Mouse (Mus musculus) 3T3-L1 (cell line): ENCODE data around the gene Cstad.

Source experiments
- DNase-seq: peaks from one replicate; pipeline ENCODE4 v3.0.0-alpha.2; 2015; ENCODE audit warnings: low read depth, low spot score

Gene Cstad

GRCm38 (mm10) chr2:30594641-30595379, at the start of gene Cstad:
Gene Cstad (plus strand): TSS chr2:30595040.
- DNase-seq = peak; percentile 87

GRCm38 (mm10) chr2:30545706-30546105, 49.1 kb upstream of the Cstad start:
- DNase-seq = no peak

GRCm38 (mm10) chr2:30546219-30546618, 48.6 kb upstream of the Cstad start:
- no peak for DNase-seq

GRCm38 (mm10) chr2:30547455-30548217, 47.2 kb upstream of the Cstad start:
- no peak for DNase-seq

GRCm38 (mm10) chr2:30551579-30551978, 43.3 kb upstream of the Cstad start:
- no peak for DNase-seq

GRCm38 (mm10) chr2:30553851-30554540, 40.8 kb upstream of the Cstad start:
- peak; percentile 63 for DNase-seq

- DNase-seq = no peak
Observed at GRCm38 (mm10) chr2:30555257-30555656, 39.6 kb upstream of the Cstad start.

GRCm38 (mm10) chr2:30556495-30556894, 38.3 kb upstream of the Cstad start:
- no peak for DNase-seq

- peak; percentile 14 for DNase-seq
Observed at GRCm38 (mm10) chr2:30559552-30559951, 35.3 kb upstream of the Cstad start.

GRCm38 (mm10) chr2:30562553-30562952, 32.3 kb upstream of the Cstad start:
- no peak for DNase-seq

- no peak for DNase-seq
Observed at GRCm38 (mm10) chr2:30571647-30572046, 23.2 kb upstream of the Cstad start.

- DNase-seq = no peak
Observed at GRCm38 (mm10) chr2:30573522-30573921, 21.3 kb upstream of the Cstad start.

GRCm38 (mm10) chr2:30577010-30577409, 17.8 kb upstream of the Cstad start:
- DNase-seq = peak; percentile 26

GRCm38 (mm10) chr2:30578006-30578405, 16.8 kb upstream of the Cstad start:
- no peak for DNase-seq

GRCm38 (mm10) chr2:30587161-30587560, 7.7 kb upstream of the Cstad start:
- DNase-seq = peak; percentile 15

GRCm38 (mm10) chr2:30587671-30588070, 7.2 kb upstream of the Cstad start:
- no peak for DNase-seq

- no peak for DNase-seq
Observed at GRCm38 (mm10) chr2:30588985-30589511, 5.8 kb upstream of the Cstad start.

- DNase-seq = no peak
Observed at GRCm38 (mm10) chr2:30589781-30590180, 5.1 kb upstream of the Cstad start.

- DNase-seq = peak; percentile 81
Observed at GRCm38 (mm10) chr2:30590909-30591308, 3.9 kb upstream of the Cstad start.

- DNase-seq = no peak
Observed at GRCm38 (mm10) chr2:30592391-30592790, 2.4 kb upstream of the Cstad start.

- no peak for DNase-seq
Observed at GRCm38 (mm10) chr2:30592951-30593350, 1.9 kb upstream of the Cstad start.
